Mouse (Mus musculus): ENCODE measurements at regions not wholly inside any gene's neighbourhood (a gene's known extent, or its start where the extent isn't known, plus 50 kb on each side); places are given as distances from the start of the nearest gene placed in this dataset.

GRCm38 (mm10) chr10:118640121-118640809 is 199.4 kb downstream of the Ifng start:
- TF ChIP-seq CTCF (IDR thresholded peaks at IDR 0.05; ENCODE audit: low read depth) = no peak
- no peak for TF ChIP-seq EP300 (optimal IDR thresholded peaks at IDR 0.05)

Data from stomach, postnatal 0 days (tissue).